Mouse (Mus musculus) small intestine, adult 2 months (tissue): ENCODE measurements at regions not wholly inside any gene's neighbourhood (a gene's known extent, or its start where the extent isn't known, plus 50 kb on each side); places are given as distances from the start of the nearest gene placed in this dataset.

Experiments
- CTCF ChIP-seq: fragments of 200-500 bp; IDR thresholded peaks from 2 replicates; pipeline ENCODE4 v1.5.1; 2012; ENCODE audit warnings: low read depth, mild to moderate bottlenecking, control low read depth, inconsistent platforms, low read length, moderate library complexity, mixed read lengths; ENCODE audit not compliant: insufficient replicate concordance, insufficient read length; ENCODE audit errors: extremely low read depth
- POLR2A ChIP-seq: fragments of 200-500 bp; IDR thresholded peaks from 2 replicates; pipeline ENCODE4 v1.6.1; 2012; ENCODE audit warnings: low read depth, mild to moderate bottlenecking, control low read depth, inconsistent platforms, low read length, moderate library complexity

DNA sequence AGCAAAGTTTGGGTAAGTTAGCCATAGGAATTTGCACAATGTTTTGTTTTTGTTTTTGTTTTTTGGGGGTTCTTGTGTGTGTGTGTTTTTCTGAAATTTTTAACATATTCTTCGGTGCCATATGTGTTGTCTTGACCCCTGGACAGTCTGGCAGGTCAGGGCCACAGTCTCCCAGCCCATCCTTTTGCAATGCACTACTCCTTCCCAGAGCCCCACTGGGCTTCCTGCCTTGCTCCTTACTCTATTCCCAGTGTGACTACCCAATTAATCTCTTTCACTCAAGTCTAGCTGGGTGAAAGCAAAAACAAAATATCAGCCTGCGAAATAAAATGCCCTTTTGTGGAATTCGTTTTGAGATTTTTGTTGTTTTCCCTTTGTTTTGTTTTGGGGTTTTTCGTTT lies 154.6 kb upstream of the Nabp1 start:
- TF ChIP-seq POLR2A (no peak), CTCF (no peak)
